In genomic region chr6:87424037-87424816, GRCm38 (mm10) we compare ENCODE assay signal across 7 mouse cellular contexts. TPM values are rescaled to one million over a fixed set of nuclear protein-coding genes. Genes with fewer than 3 reads are reported as not detected.
DNase-seq lines count a peak whose midpoint lies in the region; ATAC-seq lines count a peak whose summit lies in the region.

No protein-coding gene starts in this region.

- H3K36me3 ChIP-seq in heart, embryonic 11.5 days (ENCODE audit: control insufficient read depth, insufficient read depth, low read length) = no peaks in the 10 kb centered on the region
- no peaks in the 10 kb centered on the region for H3K36me3 ChIP-seq in lung, embryonic 16.5 days (ENCODE audit: control insufficient read depth, insufficient read depth, low read length)

- WGBS in heart, embryonic 11.5 days (ENCODE audit: insufficient replicate concordance) = 31% methylated on average over 19 of the region's 19 CpGs
- 30% methylated on average over 19 of the region's 19 CpGs for WGBS in lung, embryonic 16.5 days

- ATAC-seq in heart, embryonic 11.5 days (replicated peaks; ENCODE audit: insufficient number of reproducible peaks, low FRiP score, low TSS enrichment) = peak; percentile 53; the same call in 1 of the 2 replicates
- ATAC-seq in lung, embryonic 16.5 days (ENCODE audit: low read depth) = no peak

- DNase-seq in left cerebral cortex, adult 18-20 months (ENCODE audit: low spot score in 2 of 2) = peak; percentile 12 to 20
- no peak for DNase-seq in left cerebral cortex, adult 9 months (ENCODE audit: low spot score in 2 of 2)
- peak; percentile 20 for DNase-seq in brain, adult 2 months (ENCODE audit: low read depth, low spot score)
- DNase-seq in ovary, postnatal 14 days (ENCODE audit: low spot score) = no peak
- no peak for DNase-seq in embryo, embryonic 10 days (ENCODE audit: low spot score)

- no peak overlapping the region for H3K9ac ChIP-seq in heart, embryonic 11.5 days (ENCODE audit: low read depth, low read length)
- no peak overlapping the region for H3K9ac ChIP-seq in lung, embryonic 16.5 days (ENCODE audit: low read length)

- no peak overlapping the region for H3K4me3 ChIP-seq in heart, embryonic 11.5 days (ENCODE audit: low read depth, low read length)
- H3K4me3 ChIP-seq in lung, embryonic 16.5 days (ENCODE audit: low read length) = peak overlapping the region; percentile 34

- peaks cover 35% of the 10 kb centered on the region for H3K4me1 ChIP-seq in heart, embryonic 11.5 days (ENCODE audit: control insufficient read depth, insufficient read depth, low read length)
- H3K4me1 ChIP-seq in lung, embryonic 16.5 days (replicated peaks; ENCODE audit: control insufficient read depth, insufficient read depth, low read length) = no peaks in the 10 kb centered on the region

- H3K9me3 ChIP-seq in heart, embryonic 11.5 days (replicated peaks; ENCODE audit: control insufficient read depth, low read length) = no peaks in the 10 kb centered on the region
- no peaks in the 10 kb centered on the region for H3K9me3 ChIP-seq in lung, embryonic 16.5 days (ENCODE audit: control insufficient read depth, low read length)

- H3K27me3 ChIP-seq in heart, embryonic 11.5 days (ENCODE audit: control insufficient read depth, insufficient read depth, low read length) = peaks cover 12% of the 10 kb centered on the region; the same call in 1 of the 2 replicates
- no peaks in the 10 kb centered on the region for H3K27me3 ChIP-seq in lung, embryonic 16.5 days (ENCODE audit: control insufficient read depth, insufficient read depth, low read depth, low read length)

- H3K4me2 ChIP-seq in heart, embryonic 11.5 days = peak overlapping the region; percentile 46
- H3K4me2 ChIP-seq in lung, embryonic 16.5 days (ENCODE audit: low read depth, low read length) = peak overlapping the region; percentile 55

- H3K27ac ChIP-seq in heart, embryonic 11.5 days (ENCODE audit: low read depth, low read length) = 0 out of 2 replicates have a peak overlapping the region, but pooled peaks have one; percentile 22
- H3K27ac ChIP-seq in lung, embryonic 16.5 days (ENCODE audit: low read length) = no peak overlapping the region

RNA-seq across cellular contexts. Expression of gene Bmp10, which starts 4.6 kb away (rescaled TPM):
- total RNA-seq in left cerebral cortex, adult 18-20 months (2021) = not detected
- polyA plus RNA-seq in heart, embryonic 11.5 days (2014; fragmentation: Nextera tagmentation; extraction: Ambion mirVana) = 8.0 and 8.2 TPM in 2 replicates
- polyA plus RNA-seq in lung, embryonic 16.5 days (2015; fragmentation: Nextera tagmentation; extraction: Ambion mirVana) = 0.09 and 0.24 TPM in 2 replicates

RNA-seq across cellular contexts. Expression of gene Gkn3, which starts 35.5 kb away (rescaled TPM):
- total RNA-seq in left cerebral cortex, adult 18-20 months (2021) = 1 to 10 TPM; 3.7 to 4.0 TPM
- 1.3 and 2.1 TPM in 2 replicates for polyA plus RNA-seq in heart, embryonic 11.5 days (2014; fragmentation: Nextera tagmentation; extraction: Ambion mirVana)
- 3.7 and 4.0 TPM in 2 replicates for polyA plus RNA-seq in lung, embryonic 16.5 days (2015; fragmentation: Nextera tagmentation; extraction: Ambion mirVana)

RNA-seq across cellular contexts. Expression of gene Gkn2, which starts 51.1 kb away (rescaled TPM):
- not detected for total RNA-seq in left cerebral cortex, adult 18-20 months (2021)
- not detected in 2 replicates for polyA plus RNA-seq in heart, embryonic 11.5 days (2014; fragmentation: Nextera tagmentation; extraction: Ambion mirVana)
- 0.73 and 0.84 TPM in 2 replicates for polyA plus RNA-seq in lung, embryonic 16.5 days (2015; fragmentation: Nextera tagmentation; extraction: Ambion mirVana)

Comparison
In these comparisons a context has a peak if more than half of its experiments do, and no peak if none do; other contexts are left out.
1. DNase-seq: peak in left cerebral cortex, adult 18-20 months (2 of 2) and brain, adult 2 months (single experiment); none in left cerebral cortex, adult 9 months (0 of 2), ovary, postnatal 14 days (single experiment) and embryo, embryonic 10 days (single experiment).